Mouse (Mus musculus): Measurements from ENCODE around the gene Hspa1a. TPM values are rescaled to one million over a fixed set of nuclear protein-coding genes. Genes with fewer than 3 reads are reported as not detected.
A peak's percentile ranks its signal among the peaks of the same experiment; 100 is the strongest.
"Not testable (repeated sequence)": the region's sequence is repeated elsewhere in the genome, so short reads cannot be mapped to it uniquely, and the experiment has no call there.

Hspa1a gene
- polyA plus RNA-seq, 1 experiment from 2014 or later = 2.0 TPM

DNA sequence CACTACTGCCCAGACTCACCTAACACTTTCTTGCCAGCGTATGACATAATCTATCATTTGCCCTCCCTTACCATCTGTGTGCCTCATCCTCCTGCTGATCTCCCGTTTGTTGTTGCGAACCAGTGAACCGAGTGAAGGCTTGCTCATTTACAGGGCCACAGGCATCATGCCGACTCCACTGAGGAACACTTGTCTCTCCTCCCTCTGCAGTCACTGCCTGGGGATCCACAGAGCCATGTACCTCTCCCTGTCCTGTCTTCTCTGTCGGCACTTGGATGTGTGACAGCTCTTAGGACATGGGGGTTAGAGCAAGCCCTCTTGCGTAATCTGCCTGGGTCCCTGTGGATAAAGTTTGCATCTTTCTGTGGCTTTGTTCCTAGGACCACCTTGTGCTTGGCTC is 37.6 kb upstream of the Hspa1a start:
- WGBS = 89% methylated on average over 7 of the region's 7 CpGs
- H3K4me2 ChIP-seq = no peak overlapping the region
- H3K9me3 ChIP-seq = no peaks in the 10 kb centered on the region
- no peak overlapping the region for H3K9ac ChIP-seq
- no peak for ATAC-seq (ENCODE audit: low FRiP score)
- H3K27ac ChIP-seq = no peak overlapping the region
- H3K4me1 ChIP-seq = no peaks in the 10 kb centered on the region
- peaks cover 95% of the 10 kb centered on the region for H3K36me3 ChIP-seq (replicated peaks)
- no peak overlapping the region for H3K4me3 ChIP-seq (replicated peaks)
- H3K27me3 ChIP-seq = no peaks in the 10 kb centered on the region

DNA sequence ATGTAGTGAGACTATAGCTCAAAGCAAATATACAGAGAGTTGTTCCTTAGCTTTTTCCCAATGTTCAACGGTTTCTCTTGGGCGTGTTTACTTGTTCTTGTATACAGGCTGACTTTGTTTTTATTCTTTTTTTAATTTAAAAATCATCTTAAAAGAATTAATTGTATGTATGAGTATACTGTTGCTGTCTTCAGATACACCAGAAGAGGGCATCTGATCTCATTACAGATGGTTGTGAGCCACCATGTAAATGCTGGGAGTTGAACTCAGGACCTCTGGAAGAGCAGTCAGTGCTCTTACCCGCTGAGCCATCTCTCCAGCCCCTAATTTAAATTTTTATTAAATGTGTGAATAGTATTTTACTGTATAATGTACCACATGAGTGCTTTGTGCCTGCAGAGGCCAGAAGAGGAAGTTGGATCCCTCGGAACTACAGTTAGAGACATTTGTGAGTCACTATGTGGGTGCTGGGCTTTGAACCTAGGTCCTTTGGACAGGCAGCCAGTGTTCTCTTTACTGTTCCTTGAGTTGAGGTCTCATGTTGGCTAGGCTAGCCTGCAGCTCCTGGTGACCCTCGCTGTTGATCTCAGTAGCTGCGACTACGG is 35.5 kb upstream of the Hspa1a start:
- H3K9ac ChIP-seq = no peak overlapping the region
- H3K27ac ChIP-seq = no peak overlapping the region
- H3K4me1 ChIP-seq = peaks cover 11% of the 10 kb centered on the region
- ATAC-seq (ENCODE audit: low FRiP score) = no peak
- H3K4me2 ChIP-seq = no peak overlapping the region
- no peak overlapping the region for H3K4me3 ChIP-seq (replicated peaks)
- H3K36me3 ChIP-seq (replicated peaks) = peaks cover 81% of the 10 kb centered on the region
- H3K27me3 ChIP-seq = no peaks in the 10 kb centered on the region
- no peaks in the 10 kb centered on the region for H3K9me3 ChIP-seq
- 96% methylated on average over 7 of the region's 7 CpGs for WGBS

DNA sequence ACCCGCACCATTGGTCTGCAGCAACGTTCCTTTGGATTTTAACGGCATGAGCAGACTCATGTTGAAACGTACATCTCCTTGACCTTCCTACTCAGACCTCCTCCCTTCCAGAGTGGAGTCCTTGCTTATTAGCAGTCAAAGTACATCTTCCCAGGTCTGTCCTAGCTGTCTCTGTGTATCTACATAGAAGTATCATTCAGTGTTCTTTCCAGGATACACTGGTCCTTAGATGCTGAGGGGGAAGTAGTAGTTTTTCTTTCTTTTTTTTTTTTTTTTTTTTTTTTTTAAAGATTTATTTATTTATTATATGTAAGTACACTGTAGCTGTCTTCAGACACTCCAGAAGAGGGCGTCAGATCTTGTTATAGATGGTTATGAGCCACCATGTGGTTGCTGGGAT is 33.9 kb upstream of the Hspa1a start:
- not testable (repeated sequence) for H3K9ac ChIP-seq; H3K4me3 ChIP-seq (replicated peaks); H3K9me3 ChIP-seq; H3K27ac ChIP-seq; H3K4me2 ChIP-seq; H3K27me3 ChIP-seq; ATAC-seq (ENCODE audit: low FRiP score)
- Histone ChIP-seq H3K4me1 (peaks cover 22% of the 10 kb centered on the region), H3K36me3 (replicated peaks) (peaks cover 65% of the 10 kb centered on the region)
- 93% methylated on average over 4 of the region's 5 CpGs for WGBS

DNA sequence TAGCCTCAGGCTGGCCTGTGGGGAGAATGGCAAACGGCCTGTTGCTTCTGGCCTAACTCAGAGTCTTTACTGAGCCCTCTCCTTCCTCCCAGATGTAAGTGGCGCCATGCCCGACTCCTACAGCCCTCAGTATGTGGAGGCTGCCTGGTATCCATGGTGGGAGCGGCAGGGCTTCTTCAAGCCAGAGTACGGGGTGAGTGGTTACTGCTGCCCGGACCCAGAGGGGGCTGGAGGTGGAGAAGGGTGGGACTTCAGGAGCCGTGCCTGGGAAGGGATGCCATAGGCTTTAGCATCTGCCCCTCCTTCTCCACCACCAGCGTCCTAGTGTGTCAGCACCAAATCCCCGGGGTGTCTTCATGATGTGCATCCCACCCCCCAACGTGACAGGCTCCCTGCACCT is 33.2 kb upstream of the Hspa1a start:
- no peak for ATAC-seq (ENCODE audit: low FRiP score)
- H3K4me3 ChIP-seq (replicated peaks) = no peak overlapping the region
- H3K27ac ChIP-seq = no peak overlapping the region
- H3K4me2 ChIP-seq = no peak overlapping the region
- H3K36me3 ChIP-seq (replicated peaks) = peaks cover 58% of the 10 kb centered on the region
- no peaks in the 10 kb centered on the region for H3K27me3 ChIP-seq
- 93% methylated on average over 10 of the region's 10 CpGs for WGBS
- H3K4me1 ChIP-seq = peaks cover 23% of the 10 kb centered on the region
- H3K9ac ChIP-seq = no peak overlapping the region
- H3K9me3 ChIP-seq = no peaks in the 10 kb centered on the region

DNA sequence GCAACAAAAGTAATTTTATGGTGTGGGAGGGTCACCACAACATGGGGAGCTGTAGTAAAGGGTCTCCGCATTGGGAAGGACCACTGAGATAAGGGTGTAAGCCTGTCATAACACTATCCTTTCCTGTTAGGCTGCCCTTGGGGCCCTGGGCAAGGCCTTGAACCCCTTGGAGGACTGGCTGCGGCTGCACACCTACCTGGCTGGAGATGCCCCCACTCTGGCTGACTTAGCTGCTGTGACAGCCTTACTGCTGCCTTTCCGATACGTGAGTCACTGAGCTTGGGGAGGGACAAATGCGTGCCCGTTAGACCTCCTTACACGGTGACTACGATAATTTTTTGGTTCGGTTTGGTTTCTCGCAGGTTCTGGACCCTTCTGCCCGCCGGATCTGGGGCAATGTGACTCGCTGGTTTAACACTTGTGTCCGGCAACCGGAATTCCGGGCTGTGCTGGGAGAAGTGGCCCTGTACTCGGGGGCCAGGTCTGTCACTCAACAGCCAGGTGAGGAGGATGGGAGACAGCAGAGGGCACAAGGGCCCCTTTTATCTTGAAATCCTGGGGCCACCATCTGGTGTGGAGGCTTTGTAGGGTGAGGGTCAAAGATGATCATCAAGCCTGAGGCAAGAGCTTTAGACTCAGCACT is 32.2 kb upstream of the Hspa1a start:
- no peak overlapping the region for H3K4me2 ChIP-seq
- H3K4me1 ChIP-seq = peaks cover 33% of the 10 kb centered on the region
- no peak overlapping the region for H3K4me3 ChIP-seq (replicated peaks)
- 96% methylated on average over 17 of the region's 17 CpGs for WGBS
- H3K27ac ChIP-seq = no peak overlapping the region
- no peaks in the 10 kb centered on the region for H3K27me3 ChIP-seq
- H3K9me3 ChIP-seq = no peaks in the 10 kb centered on the region
- peaks cover 50% of the 10 kb centered on the region for H3K36me3 ChIP-seq (replicated peaks)
- no peak for ATAC-seq (ENCODE audit: low FRiP score)
- no peak overlapping the region for H3K9ac ChIP-seq

DNA sequence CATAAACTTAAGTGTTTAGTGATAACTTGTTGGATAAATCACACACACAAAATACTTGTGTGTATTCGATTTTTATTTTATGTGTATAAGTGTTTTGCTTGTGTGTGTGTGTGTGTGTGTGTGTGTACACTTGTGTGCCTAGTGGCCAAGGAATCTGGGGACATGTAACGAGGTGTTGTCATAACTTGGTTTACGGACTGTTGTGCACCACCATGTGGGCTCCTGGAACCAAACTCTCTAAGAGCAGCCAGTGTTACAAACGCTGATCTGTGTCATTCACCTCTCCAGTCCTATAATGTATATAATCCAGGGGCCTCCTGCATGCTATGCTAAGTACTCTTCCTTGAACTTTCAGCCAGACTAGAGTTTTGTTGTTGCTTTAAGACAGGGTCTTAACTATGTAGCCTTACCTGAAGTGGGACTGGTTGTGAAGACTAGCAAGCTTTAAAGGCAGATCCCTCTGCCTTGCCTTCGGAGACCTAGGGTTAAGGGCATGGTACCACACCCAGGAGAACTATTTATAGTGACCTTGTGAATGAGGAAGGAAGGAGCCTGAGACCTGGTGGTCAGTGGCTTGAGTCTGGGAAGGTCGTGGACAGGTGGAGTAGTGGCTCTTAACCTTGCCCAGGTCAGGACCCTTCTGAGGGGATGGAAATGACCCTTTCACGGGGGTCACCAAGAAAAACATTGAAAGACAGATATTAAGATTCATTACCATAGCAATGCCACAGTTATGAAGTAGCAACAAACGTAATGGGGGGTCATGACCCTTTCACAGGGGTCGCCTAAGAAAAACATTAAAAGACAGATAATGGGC is 31.3 kb upstream of the Hspa1a start:
- Histone ChIP-seq H3K36me3 (replicated peaks) (peaks cover 48% of the 10 kb centered on the region), H3K4me2 (peak overlapping the region; percentile 100), H3K4me1 (peaks cover 41% of the 10 kb centered on the region), H3K27ac (no peak overlapping the region), H3K9ac (peak overlapping the region; percentile 97), H3K4me3 (replicated peaks) (peak overlapping the region; percentile 93), H3K27me3 (no peaks in the 10 kb centered on the region), H3K9me3 (no peaks in the 10 kb centered on the region)
- 74% methylated on average over 9 of the region's 9 CpGs for WGBS
- no peak for ATAC-seq (ENCODE audit: low FRiP score)

DNA sequence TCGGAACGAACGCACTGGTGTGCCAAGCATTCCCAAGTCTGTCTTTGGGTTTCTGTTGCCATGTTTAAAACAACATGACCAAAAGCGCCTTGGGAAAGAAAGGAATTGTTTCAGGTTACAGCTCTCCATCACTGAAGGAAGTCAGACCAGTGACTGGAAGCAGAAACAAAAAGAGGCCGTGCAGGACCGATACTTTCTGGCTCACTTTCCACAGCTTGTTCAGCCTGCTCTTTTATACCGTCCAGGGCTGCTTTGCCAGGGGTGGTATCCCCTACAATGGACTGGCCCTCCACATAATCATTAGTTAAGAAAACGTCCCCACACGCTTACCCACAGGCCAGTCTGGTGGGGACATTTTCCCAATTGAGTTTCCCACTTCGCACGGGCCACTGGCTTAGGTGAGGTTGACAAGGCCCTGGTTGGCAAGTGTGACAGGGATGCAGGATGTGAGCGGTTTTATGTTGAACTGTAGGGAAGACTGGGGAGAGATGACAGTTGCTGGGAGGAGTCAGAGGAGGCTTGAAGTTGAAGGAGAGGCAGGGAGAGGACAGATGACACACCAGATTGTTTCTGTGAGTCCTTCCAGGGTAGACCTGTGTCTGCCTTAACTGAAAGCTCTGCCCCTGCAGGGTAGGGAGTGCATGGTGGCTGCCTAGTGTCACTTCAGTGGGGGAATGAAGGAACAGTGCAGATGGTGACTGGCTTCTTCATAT is 30.4 kb upstream of the Hspa1a start:
- Histone ChIP-seq H3K27me3 (no peaks in the 10 kb centered on the region), H3K4me3 (replicated peaks) (peak overlapping the region; percentile 93), H3K9me3 (no peaks in the 10 kb centered on the region), H3K4me2 (peak overlapping the region; percentile 100), H3K27ac (peak overlapping the region; percentile 97), H3K4me1 (peaks cover 49% of the 10 kb centered on the region), H3K36me3 (replicated peaks) (peaks cover 46% of the 10 kb centered on the region), H3K9ac (peak overlapping the region; percentile 97)
- WGBS = 10% methylated on average over 12 of the region's 12 CpGs
- no peak for ATAC-seq (ENCODE audit: low FRiP score)

DNA sequence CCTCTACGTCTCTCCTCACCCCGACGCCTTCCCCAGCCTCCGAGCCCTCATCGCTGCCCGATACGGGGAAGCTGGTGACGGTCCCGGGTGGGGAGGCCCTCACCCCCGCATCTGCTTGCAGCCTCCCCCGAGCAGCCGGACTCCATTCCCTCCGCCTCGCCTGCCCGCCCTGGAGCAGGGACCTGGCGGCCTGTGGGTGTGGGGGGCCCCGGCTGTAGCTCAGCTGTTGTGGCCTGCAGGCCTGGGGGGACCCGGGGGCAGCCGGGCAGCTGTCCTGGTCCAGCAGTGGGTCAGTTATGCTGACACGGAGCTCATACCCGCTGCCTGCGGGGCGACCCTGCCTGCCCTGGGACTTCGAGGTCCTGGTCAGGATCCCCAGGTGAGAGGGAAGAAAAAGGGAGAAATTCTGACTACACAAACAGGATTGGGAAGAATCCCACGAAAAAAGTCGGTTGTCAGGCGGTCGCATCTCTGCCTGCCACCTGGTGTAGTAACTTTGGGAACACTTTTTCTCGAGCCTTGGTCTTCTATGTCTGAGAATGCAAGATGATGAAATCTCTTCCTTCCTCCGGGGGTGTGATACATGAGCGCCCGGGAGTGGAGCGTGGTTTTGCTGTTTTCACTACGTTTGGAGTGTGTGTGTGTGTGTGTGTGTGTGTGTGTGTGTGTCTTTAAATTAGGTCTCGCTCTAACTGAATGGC is 29.6 kb upstream of the Hspa1a start:
- H3K9me3 ChIP-seq = no peaks in the 10 kb centered on the region
- peak overlapping the region; percentile 97 for H3K9ac ChIP-seq
- H3K4me1 ChIP-seq = peaks cover 54% of the 10 kb centered on the region
- peak overlapping the region; percentile 100 for H3K4me2 ChIP-seq
- under 1% methylated on average over 35 of the region's 35 CpGs for WGBS
- peak overlapping the region; percentile 97 for H3K27ac ChIP-seq
- ATAC-seq (ENCODE audit: low FRiP score) = peak; percentile 27; the same call in 1 of the 2 replicates
- peak overlapping the region; percentile 93 for H3K4me3 ChIP-seq (replicated peaks)
- peaks cover 42% of the 10 kb centered on the region for H3K36me3 ChIP-seq (replicated peaks)
- H3K27me3 ChIP-seq = no peaks in the 10 kb centered on the region

DNA sequence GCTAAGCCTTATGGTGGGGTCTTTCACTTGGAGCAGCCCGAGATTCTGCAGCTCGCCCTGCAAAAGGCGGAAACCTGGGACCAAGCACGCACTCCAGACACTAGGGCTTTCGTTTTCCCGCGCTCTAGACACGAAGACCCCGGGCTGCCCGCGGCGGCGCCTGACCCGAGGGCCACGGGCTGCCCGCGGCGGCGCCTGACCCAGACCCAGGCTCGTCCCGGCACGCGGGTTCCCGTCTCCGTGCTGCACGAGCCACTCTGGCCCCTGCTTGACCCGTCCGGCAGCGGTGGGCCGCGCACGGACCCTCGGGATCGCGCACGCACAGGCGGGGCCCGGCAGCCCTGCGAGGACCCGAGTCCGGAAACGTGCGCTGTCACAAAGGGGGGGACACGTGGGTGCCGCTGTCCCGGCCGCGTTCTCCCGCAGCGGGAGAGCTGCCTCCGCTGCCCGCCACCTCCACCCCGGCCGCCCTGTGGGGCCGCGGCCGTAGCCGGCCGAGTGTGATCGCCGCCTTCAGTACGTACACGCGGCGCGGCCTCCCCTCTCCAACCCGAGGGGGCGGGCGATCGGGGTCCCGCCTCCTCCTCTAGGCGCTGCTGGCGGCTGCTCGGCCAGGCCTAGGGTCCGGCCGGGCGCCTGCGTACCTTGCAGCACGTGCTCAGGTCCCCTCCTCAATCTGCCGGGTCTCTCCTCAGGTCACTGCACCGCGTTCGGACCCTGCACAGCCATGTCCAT is 28.9 kb upstream of the Hspa1a start, which contains the start of gene Vars:
TSS of gene Vars (plus strand) at position 271 of the 735 bp plus-strand sequence.
- Histone ChIP-seq H3K4me1 (peaks cover 54% of the 10 kb centered on the region), H3K4me2 (peak within 1 kb of the TSS; percentile 100), H3K9me3 (no peaks in the 10 kb centered on the region), H3K27me3 (no peaks in the 10 kb centered on the region), H3K9ac (peak within 1 kb of the TSS; percentile 97), H3K27ac (peak within 1 kb of the TSS; percentile 97), H3K4me3 (replicated peaks) (peak within 1 kb of the TSS; percentile 93), H3K36me3 (replicated peaks) (peaks cover 39% of the 10 kb centered on the region)
- peak; percentile 92 for ATAC-seq (ENCODE audit: low FRiP score)
- WGBS = under 1% methylated on average over 83 of the region's 83 CpGs

DNA sequence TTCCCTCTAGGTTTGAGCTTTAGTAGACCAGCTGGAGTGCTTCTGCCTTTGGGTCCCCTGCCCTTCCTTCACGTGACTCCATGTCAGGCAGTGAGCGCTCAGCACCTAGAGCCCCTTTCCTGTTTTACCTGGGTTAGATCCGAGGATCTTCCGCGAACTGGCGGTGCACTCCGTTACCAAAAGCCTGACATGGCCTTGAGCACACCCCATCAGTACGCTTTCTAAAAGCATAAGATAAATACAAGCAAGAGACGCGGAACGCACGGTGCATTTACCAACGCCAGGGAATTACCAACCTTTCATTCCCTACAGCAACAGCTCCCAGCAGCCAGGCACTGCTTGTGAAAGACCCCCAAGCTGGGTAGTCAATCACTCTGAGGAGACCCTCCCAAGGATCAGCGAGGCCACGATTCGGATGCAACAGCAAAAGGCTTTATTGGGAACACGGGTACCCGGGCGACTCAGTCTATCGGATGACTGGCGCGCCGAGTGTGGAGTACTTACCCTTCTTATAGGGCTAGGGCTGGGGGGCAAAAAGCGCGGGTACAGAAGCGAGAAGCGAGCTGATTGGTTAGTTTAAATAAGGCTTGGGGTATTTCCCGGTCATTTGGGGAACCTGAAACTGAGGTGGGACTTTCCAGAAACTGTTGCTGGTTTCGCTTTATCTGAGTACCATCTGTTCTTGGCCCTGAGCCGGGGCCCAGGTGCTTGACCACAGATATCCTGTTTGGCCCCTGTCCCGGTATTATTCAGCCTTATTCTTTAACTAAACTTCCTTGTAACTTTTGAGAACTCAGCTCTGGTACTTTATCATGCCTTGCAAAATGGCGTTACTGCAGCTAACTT is 28.1 kb upstream of the Hspa1a start:
- H3K36me3 ChIP-seq (replicated peaks) = peaks cover 33% of the 10 kb centered on the region

More for the DNA sequence above, 28.1 kb upstream of the Hspa1a start:
- Histone ChIP-seq H3K4me3 (replicated peaks) (peak overlapping the region; percentile 93), H3K4me2 (peak overlapping the region; percentile 100), H3K4me1 (peaks cover 54% of the 10 kb centered on the region), H3K27ac (peak overlapping the region; percentile 97), H3K9ac (peak overlapping the region; percentile 97)
- H3K9me3 ChIP-seq; H3K27me3 ChIP-seq; ATAC-seq (ENCODE audit: low FRiP score): not testable (repeated sequence)
- 26% methylated on average over 29 of the region's 32 CpGs for WGBS
